Mouse (Mus musculus): ENCODE results near the gene Psg25.
"Not testable (repeated sequence)": the region's sequence is repeated elsewhere in the genome, so short reads cannot be mapped to it uniquely, and the experiment has no call there.

Gene Psg25

DNA sequence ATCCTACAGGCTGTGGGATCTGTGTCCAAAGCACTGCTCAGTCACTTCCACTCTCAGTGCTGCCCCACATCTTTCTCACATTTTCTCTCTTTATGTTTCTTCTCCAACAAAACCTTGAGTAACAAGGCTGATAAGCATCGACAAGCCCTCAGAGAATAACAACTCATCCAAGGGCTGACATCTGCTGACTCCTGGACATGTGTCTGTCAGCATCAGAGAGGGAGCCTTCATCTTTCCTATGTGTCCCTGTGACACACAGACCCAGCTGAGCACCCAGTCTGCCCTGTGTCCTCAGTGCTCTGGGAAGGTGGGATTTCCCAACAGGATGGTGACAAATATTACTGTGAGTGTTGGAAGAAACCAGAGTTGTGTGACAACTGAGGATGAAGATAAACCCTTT lies at the start of gene Psg25:
Gene Psg25, minus strand, starts transcription at position 101 of the 400 bp plus-strand sequence.
- no peak for DNase-seq

- no peak for DNase-seq
Observed at GRCm38 (mm10) chr7:18567205-18567604, 35.1 kb upstream of the Psg25 start, which contains the start of gene Psg27. Gene Psg27, minus strand, starts transcription at chr7:18567305.

DNA sequence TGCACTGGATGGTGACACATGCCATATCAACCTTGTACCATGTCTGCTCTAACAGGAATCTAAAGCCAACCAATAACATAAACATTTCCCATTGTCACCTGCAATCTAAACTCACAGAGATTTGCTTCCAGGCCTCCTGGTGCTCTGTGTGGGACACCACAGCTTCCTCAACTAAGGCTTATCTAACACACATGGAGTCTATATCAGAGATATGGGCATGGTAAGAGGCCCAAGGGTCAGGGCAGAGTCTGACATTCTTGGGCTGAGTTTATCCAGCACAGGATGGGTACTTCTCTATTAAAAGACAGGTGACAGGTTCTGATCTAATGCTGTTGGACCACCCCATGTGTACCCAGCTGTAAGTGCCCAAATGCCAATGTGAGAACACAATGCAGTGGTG lies 27.8 kb upstream of the Psg25 start:
- no peak for DNase-seq

GRCm38 (mm10) chr7:18555751-18556150 lies 23.7 kb upstream of the Psg25 start:
- not testable (repeated sequence) for DNase-seq

- no peak for DNase-seq
Observed at GRCm38 (mm10) chr7:18533420-18533819, 1.4 kb upstream of the Psg25 start.

GRCm38 (mm10) chr7:18524668-18525067 lies 7.4 kb downstream of the Psg25 start:
- no peak for DNase-seq

DNA sequence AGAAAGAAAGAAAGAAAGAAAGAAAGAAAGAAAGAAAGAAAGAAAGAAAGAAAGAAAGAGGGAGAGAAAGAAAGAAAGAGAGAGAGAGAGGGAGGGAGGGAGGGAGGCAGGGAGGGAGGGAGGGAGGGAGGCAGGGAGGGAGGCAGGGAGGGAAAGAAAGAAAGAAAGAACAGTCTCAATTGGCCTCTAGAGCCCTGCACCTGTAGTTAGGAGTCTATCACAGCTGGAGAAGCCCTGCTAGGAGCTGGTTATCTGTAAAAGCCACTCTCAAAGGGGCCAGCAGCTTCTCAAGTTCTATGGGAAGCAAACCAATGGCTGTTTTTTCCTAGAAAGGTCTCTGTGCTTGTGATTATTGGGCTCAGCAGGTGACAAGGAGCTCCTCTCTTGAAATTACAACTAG lies 19.2 kb downstream of the Psg25 start:
- not testable (repeated sequence) for DNase-seq

DNA sequence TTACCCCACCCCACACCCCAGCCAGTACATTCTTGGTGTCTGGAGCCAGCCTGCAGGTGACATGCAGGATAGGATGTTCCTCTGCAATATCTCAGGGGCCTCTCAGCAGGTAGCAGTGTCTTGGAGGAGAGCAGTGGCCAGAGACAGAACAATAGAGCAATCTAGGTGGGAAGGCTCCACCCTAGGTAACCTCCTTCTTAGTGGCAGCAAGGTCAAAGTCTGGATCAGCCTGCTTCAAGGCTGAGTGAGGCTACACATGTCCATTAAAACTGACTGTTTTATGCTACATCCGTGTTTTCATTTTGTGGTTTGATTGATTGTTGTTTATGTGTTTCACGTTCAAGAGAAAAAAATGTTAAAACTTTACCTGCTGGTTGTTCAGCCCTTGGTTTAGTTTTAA lies 19.7 kb downstream of the Psg25 start:
- not testable (repeated sequence) for DNase-seq

DNA sequence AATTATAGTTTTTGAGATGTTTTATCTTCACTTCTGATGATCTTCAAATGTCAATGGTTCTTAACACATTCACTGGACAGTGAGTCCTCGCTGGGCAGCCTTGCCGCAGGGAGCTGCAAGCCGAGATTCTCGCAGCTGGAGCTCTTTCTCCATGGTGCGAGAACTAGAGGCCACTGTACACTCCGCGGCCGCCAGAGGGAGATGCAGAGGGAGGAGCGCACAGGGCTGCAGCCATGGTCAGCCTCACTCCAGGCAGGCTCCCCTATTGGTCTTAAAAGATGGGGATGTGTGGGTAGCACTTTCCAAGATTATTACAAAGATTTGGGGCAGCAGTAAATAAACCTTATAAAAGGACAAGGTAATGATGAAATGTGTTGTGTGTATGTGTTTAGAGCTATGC lies 20.6 kb downstream of the Psg25 start:
- peak; percentile 43 for DNase-seq

GRCm38 (mm10) chr7:18484077-18484476 lies 48.0 kb downstream of the Psg25 start, which contains the start of gene Psg26:
Gene Psg26, minus strand, starts transcription at chr7:18484177.
- DNase-seq, result no peak

Measured in embryo, embryonic 11 days (tissue).